Mouse (Mus musculus) monocyte, adult 59 days (primary cell): Measurements from ENCODE around the gene Csn1s2a. TPM values are rescaled to one million over a fixed set of nuclear protein-coding genes. Genes with fewer than 3 reads are reported as not detected.

Experiments
- total RNA-seq, 2 experiments: library from RNA; stranded (reverse); gene quantifications; one replicate each; pipeline ENCODE4 v1.2.4; 2023

Csn1s2a gene
- not detected for total RNA-seq

GRCm38 (mm10) chr5:87774267-87774666, at the start of gene Csn1s2a:
Gene Csn1s2a (plus strand): TSS chr5:87774567.

DNA sequence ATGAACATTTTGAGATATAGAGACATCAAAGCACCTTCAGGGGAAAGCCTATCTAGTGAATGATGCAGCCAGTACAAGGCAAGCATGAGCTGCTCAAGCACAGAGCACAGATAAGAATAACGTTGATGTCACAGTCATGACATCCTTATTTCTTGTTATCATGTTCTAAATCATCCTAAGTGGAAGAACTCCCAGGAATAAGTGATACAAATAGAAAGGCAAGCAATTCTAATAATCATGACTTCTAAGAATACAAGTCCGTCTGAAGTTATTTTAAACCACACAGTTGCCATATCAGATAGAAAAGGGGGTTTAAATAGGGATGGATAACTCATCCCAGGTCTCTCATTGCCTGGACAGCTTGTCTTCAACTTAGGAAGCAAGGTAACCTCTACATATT, 33.4 kb downstream of the Csn1s2a start, which contains the start of gene Csn1s2b:
Csn1s2b (plus strand) TSS at position 301 of the 400 bp plus-strand sequence.

DNA sequence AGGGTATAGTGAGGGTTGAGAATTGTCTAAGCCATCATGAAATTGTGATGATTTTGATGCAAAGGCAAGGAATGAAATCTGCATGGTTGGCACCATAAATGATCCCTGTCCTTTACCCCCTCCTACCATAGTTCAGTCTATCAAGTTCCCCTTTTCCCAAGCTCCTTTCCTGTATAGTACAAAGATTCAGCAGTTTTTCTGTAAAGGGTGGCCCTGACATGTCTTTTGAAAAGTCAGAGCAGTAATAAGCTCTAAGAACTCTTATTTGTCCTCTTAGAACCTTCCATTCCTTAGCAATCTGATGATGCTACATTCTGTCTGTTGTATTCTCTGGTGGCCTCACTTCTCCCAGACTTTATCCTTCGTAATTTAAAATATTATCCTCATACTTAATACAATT, 51.0 kb downstream of the Csn1s2a start, which contains the start of gene Prr27:
Prr27 (plus strand) TSS at position 301 of the 400 bp plus-strand sequence.

Other genes with a start within 250 kb of the Csn1s2a start
- not detected for gene Sult1b1, start 236.4 kb upstream of the Csn1s2a start, total RNA-seq
- not detected for gene Sult1d1, start 205.5 kb upstream of the Csn1s2a start, total RNA-seq
- not detected for gene Sult1e1, start 183.0 kb upstream of the Csn1s2a start, total RNA-seq
- gene Csn1s1, start 108.4 kb upstream of the Csn1s2a start, total RNA-seq = not detected
- not detected for gene Csn2, start 74.9 kb upstream of the Csn1s2a start, total RNA-seq
- gene Csn1s2b, start 33.5 kb downstream of the Csn1s2a start, total RNA-seq = not detected
- gene Prr27, start 51.1 kb downstream of the Csn1s2a start, total RNA-seq = not detected
- gene Odam, start 110.5 kb downstream of the Csn1s2a start, total RNA-seq = not detected
- not detected for gene Csn3, start 151.0 kb downstream of the Csn1s2a start, total RNA-seq
- gene 2310003L06Rik, start 194.9 kb downstream of the Csn1s2a start, total RNA-seq = not detected
- gene Gm28434, start 194.9 kb downstream of the Csn1s2a start, total RNA-seq = not detected
- not detected for gene Cabs1, start 204.9 kb downstream of the Csn1s2a start, total RNA-seq
- not detected for gene Smr3a, start 228.0 kb downstream of the Csn1s2a start, total RNA-seq